Mouse (Mus musculus) lung, embryonic 15.5 days (tissue): ENCODE results near the gene Ryk. TPM values are rescaled to one million over a fixed set of nuclear protein-coding genes. Genes with fewer than 3 reads are reported as not detected.

ENCODE experiments used
- ATAC-seq: fragments of 200-750 bp; cut with Nextera tagmentation; 2 replicates; pipeline ENCODE4 v1.8.0; 2017; ENCODE audit warnings: moderate number of reproducible peaks, borderline replicate concordance; ENCODE audit not compliant: low FRiP score, low TSS enrichment; ENCODE audit errors: extremely low read depth
- H3K27ac ChIP-seq: fragments of 300-500 bp; sonication (generic); 2 replicates; pipeline ENCODE4 v1.5.1; 2015; ENCODE audit warnings: moderate library complexity, mild to moderate bottlenecking, inconsistent platforms
- H3K27me3 ChIP-seq: fragments of 300-500 bp; sonication (generic); 2 replicates; pipeline ENCODE4 v1.6.1; 2015; ENCODE audit warnings: inconsistent platforms
- H3K36me3 ChIP-seq: fragments of 300-500 bp; sonication (generic); 2 replicates; pipeline ENCODE4 v1.6.1; 2015; ENCODE audit warnings: inconsistent platforms
- H3K4me1 ChIP-seq: fragments of 300-500 bp; sonication (generic); 2 replicates; pipeline ENCODE4 v1.6.1; 2015; ENCODE audit warnings: inconsistent platforms
- H3K4me2 ChIP-seq: fragments of 300-500 bp; sonication (generic); 2 replicates; pipeline ENCODE4 v1.6.1; 2015; ENCODE audit warnings: inconsistent platforms, mild to moderate bottlenecking, moderate library complexity
- H3K4me3 ChIP-seq: fragments of 300-500 bp; sonication (generic); 2 replicates; pipeline ENCODE4 v1.5.1; 2015; ENCODE audit warnings: mild to moderate bottlenecking, inconsistent platforms
- H3K9ac ChIP-seq: fragments of 300-500 bp; sonication (generic); 2 replicates; pipeline ENCODE4 v1.6.1; 2015; ENCODE audit warnings: inconsistent platforms
- H3K9me3 ChIP-seq: fragments of 300-500 bp; sonication (generic); 2 replicates; pipeline ENCODE4 v1.6.1; 2016; ENCODE audit warnings: inconsistent platforms
- WGBS: fragments of 180-500 bp; shearing (Covaris S2); methylation state at CpG from one replicate; pipeline ENCODE4 v1.1.7; 2015; 5-methylcytosine and 5-hydroxymethylcytosine counted together
- polyA plus RNA-seq: library from polyadenylated mRNA; unstranded; fragments of >200 nt; fragmentation: Nextera tagmentation; extraction: Ambion mirVana; gene quantifications from 2 replicates; pipeline ENCODE4 v1.2.1, GENCODE M21; 2015

Gene Ryk
- polyA plus RNA-seq, 1 experiment from 2014 or later: 23.4 TPM

DNA sequence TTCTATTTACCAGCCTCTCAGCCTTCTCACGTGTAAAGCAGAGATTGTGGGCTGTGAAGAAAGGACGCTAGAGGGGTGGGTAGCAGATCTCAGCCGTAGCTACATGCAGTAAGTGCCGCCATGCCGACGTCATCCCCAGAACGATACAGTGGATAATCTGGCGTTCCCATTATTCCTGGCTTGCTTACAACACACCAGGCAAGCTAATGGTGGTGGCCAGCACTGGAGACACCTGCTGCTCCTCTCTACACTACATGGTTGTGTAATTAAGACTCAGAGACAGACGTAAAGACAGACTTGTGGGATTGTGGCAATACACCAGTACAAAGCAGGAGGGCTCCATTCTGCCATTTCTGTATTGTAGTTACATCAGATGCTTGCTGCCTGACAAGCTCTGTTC is 43.2 kb downstream of the Ryk start:
- Histone ChIP-seq H3K36me3 (peaks cover 47% of the 10 kb centered on the region), H3K4me3 (no peak overlapping the region), H3K4me2 (no peak overlapping the region), H3K4me1 (no peaks in the 10 kb centered on the region), H3K9me3 (no peaks in the 10 kb centered on the region), H3K9ac (no peak overlapping the region), H3K27ac (no peak overlapping the region), H3K27me3 (no peaks in the 10 kb centered on the region)
- 84% methylated on average over 9 of the region's 9 CpGs for WGBS
- no peak for ATAC-seq

DNA sequence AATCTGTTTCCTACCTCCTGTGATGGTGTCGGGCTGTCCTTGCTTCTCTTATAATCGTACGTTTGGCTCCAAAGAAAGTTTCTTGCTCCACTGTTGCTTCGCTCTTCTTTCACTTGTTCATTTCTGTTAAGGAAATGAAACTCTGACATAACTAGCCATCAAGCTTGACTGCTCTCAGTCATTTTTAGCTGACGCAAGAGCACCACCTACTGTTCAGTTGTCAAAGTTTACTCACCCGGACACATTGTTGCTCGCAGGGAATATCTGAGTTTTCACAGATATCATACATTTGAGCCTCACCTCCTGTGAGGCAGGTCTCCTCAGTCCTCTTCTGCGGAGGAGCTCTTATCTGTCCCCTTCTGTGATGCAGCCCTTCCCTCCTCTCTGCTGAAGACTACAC is 44.8 kb downstream of the Ryk start:
- peaks cover 46% of the 10 kb centered on the region for H3K36me3 ChIP-seq
- H3K27me3 ChIP-seq: no peaks in the 10 kb centered on the region
- H3K4me3 ChIP-seq: no peak overlapping the region
- H3K4me2 ChIP-seq: no peak overlapping the region
- H3K9ac ChIP-seq: no peak overlapping the region
- H3K4me1 ChIP-seq: no peaks in the 10 kb centered on the region
- H3K27ac ChIP-seq: no peak overlapping the region
- WGBS: 49% methylated on average over 8 of the region's 8 CpGs
- no peak for ATAC-seq
- no peaks in the 10 kb centered on the region for H3K9me3 ChIP-seq

DNA sequence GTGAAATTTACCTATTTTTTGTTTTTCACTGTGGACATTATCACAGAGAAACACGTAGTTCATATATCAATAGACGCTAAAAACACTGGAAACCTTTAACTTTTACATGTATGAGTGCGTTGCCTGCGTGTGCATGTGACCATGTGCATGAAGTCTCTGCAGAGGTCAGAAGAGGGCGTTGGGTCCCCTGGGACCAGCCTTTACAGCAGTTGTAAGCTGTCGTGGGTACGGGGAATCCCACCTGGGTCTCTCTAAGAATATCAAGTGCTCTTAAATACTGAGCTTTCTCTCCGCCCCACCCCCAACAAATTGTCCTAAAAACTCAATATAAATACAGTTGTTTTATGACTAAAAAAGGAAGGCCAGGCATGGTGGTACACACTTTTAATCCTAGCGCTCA is 50.0 kb downstream of the Ryk start:
- Histone ChIP-seq H3K9ac (no peak overlapping the region), H3K4me1 (0 out of 2 replicates have a peak, but pooled peaks cover 4% of the 10 kb centered on the region), H3K4me3 (no peak overlapping the region), H3K27me3 (no peaks in the 10 kb centered on the region), H3K4me2 (no peak overlapping the region), H3K27ac (no peak overlapping the region), H3K36me3 (peaks cover 28% of the 10 kb centered on the region; the same call in 1 of the 2 replicates), H3K9me3 (no peaks in the 10 kb centered on the region)
- 85% methylated on average over 9 of the region's 9 CpGs for WGBS
- ATAC-seq: no peak

DNA sequence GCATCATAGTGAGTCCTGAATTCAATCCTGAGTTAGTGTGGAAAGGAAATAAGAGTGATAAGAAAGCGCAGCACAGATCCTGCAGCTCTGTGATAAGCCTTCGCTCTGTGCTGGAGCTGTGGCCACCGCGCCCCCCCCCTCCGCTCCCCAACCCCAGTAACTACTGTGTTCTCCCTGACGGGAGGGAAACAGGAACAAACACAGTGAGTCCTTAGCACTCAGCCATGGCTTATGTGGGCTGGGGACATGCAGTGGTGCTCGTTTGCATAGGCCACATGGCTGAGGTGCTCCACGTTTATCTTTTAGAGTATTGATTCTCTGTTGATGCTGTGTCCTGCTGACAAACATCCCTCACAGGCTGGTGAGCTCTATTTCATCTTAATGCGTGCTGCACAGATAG is 55.4 kb downstream of the Ryk start:
- H3K9me3 ChIP-seq: no peaks in the 10 kb centered on the region
- no peak overlapping the region for H3K4me2 ChIP-seq
- peaks cover 18% of the 10 kb centered on the region for H3K4me1 ChIP-seq
- no peak overlapping the region for H3K27ac ChIP-seq
- H3K9ac ChIP-seq: no peak overlapping the region
- ATAC-seq: no peak
- 47% methylated on average over 9 of the region's 9 CpGs for WGBS
- H3K27me3 ChIP-seq: no peaks in the 10 kb centered on the region
- peaks cover 21% of the 10 kb centered on the region; the same call in 1 of the 2 replicates for H3K36me3 ChIP-seq
- no peak overlapping the region for H3K4me3 ChIP-seq

DNA sequence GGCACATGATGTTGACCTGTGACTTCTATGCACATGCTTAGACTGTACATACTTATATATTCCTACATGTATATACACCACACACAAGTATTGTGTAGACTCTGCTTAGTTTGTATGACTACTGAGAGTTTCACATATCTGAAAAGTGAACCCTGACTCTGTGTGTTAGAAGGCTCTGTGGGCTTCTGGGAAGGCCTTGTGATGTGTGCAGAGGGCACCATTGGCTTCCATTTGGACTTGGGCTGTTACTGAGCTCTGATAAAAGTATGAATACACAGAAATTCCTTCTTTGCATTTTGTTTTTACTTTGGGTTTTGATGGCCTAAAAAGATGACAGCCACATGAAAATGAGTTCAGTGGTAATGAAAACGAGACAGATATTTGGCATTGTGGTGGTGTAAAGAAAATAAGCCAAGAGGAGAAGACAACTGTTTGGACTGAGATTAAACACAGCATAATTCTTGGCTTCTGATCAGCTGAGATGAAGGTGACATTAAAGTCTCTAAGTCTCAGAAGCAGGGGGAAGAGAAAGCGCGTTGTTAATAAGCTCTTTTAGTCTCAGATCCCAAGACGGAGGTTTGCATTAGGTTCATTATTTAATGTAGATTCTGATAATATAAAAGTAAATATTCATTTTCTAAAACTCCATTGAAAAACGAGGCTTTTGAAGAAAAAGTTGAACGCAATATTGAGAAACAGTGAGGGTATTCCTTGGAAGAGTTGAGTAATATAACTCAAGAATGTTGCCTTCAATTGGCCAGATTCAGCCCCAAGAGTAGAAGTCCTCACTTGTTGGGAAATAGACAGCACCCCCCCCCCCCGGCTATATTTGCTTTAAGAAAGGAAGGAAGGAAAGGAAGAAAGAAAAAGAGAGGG is 58.0 kb downstream of the Ryk start:
- Histone ChIP-seq H3K4me3 (no peak overlapping the region), H3K27me3 (no peaks in the 10 kb centered on the region), H3K36me3 (peaks cover 11% of the 10 kb centered on the region), H3K4me2 (peak overlapping the region; percentile 25; the same call in 1 of the 2 replicates), H3K9ac (no peak overlapping the region), H3K27ac (peak overlapping the region; percentile 94), H3K9me3 (no peaks in the 10 kb centered on the region), H3K4me1 (peaks cover 14% of the 10 kb centered on the region)
- WGBS: 37% methylated on average over 7 of the region's 7 CpGs
- peak; percentile 79 for ATAC-seq

DNA sequence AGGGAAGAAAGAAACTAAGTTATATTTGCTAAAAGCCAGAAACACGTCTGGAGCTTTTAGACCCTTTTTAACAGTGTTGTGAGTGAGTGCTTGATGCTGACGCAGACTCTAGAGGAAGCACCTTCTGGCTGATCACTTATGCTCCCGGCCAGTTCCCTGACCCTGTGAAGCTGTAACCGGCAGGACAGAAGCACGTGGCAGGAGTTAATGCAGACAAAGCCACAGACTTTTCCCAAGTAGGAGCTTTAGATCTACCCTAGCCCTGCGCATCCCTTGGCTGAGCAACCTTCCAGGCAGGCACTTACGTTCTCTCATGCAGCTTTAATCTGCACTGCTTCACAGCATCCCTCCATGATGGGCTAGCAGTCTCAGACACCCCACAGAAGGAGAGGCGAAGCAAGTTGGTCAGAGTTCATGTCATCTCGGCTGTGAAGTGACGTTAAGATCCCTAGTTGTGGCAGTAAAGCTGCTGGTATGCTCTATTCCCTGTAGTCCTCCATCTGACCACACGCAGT is 58.7 kb downstream of the Ryk start:
- H3K27ac ChIP-seq: peak overlapping the region; percentile 94
- H3K4me1 ChIP-seq: peaks cover 14% of the 10 kb centered on the region
- H3K4me3 ChIP-seq: no peak overlapping the region
- H3K36me3 ChIP-seq: peaks cover 18% of the 10 kb centered on the region
- no peaks in the 10 kb centered on the region for H3K9me3 ChIP-seq
- no peaks in the 10 kb centered on the region for H3K27me3 ChIP-seq
- 52% methylated on average over 11 of the region's 11 CpGs for WGBS
- no peak overlapping the region for H3K9ac ChIP-seq
- peak overlapping the region; percentile 25 for H3K4me2 ChIP-seq
- peak; percentile 63; the same call in 1 of the 2 replicates for ATAC-seq

DNA sequence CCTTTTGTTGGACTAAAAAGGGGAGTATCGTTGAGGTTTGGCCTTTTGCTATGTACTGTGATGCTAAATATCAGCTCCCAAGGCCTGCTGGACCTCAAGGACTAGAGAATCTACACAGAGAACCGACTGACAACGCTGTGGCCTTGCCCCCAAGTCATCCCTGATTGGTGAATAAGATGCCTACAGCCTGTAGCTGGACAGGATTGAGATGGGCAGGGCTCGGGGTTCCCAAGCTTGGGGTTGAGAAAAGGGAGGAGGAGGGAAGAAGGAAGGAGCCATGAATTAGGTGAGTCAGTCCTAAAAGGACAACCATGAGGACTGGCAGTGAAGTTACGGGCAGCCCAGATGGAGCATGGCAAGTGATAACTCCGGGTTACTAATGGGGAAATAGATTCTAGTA is 65.2 kb downstream of the Ryk start:
- Histone ChIP-seq H3K4me2 (no peak overlapping the region), H3K36me3 (peaks cover 47% of the 10 kb centered on the region), H3K4me1 (no peaks in the 10 kb centered on the region), H3K4me3 (no peak overlapping the region), H3K9ac (no peak overlapping the region), H3K27ac (no peak overlapping the region), H3K27me3 (no peaks in the 10 kb centered on the region), H3K9me3 (no peaks in the 10 kb centered on the region)
- ATAC-seq: no peak
- 92% methylated on average over 6 of the region's 6 CpGs for WGBS

DNA sequence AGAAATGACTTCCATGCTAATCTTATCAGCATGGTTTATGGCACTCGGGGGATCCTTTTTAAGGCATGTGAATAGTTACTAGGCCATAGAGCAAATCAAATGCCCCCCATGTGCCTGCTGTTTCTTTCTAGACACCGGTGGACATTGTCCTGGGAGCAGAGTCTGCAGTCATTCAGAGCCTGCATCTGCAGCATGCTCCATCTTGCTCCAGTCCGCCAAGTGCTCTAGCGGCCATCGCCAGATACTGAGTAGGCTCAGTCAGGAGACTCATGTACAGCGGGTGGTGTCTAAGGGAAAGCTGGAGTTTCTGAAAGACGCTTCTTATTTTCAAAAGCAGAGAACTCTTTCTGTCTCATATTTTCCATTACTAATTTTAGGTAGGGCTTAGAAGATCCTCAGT is 67.6 kb downstream of the Ryk start:
- no peak overlapping the region for H3K9ac ChIP-seq
- no peak overlapping the region for H3K4me3 ChIP-seq
- H3K36me3 ChIP-seq: peaks cover 63% of the 10 kb centered on the region
- H3K4me1 ChIP-seq: no peaks in the 10 kb centered on the region
- H3K9me3 ChIP-seq: no peaks in the 10 kb centered on the region
- H3K4me2 ChIP-seq: no peak overlapping the region
- H3K27ac ChIP-seq: no peak overlapping the region
- 89% methylated on average over 7 of the region's 7 CpGs for WGBS
- no peaks in the 10 kb centered on the region for H3K27me3 ChIP-seq
- ATAC-seq: no peak

DNA sequence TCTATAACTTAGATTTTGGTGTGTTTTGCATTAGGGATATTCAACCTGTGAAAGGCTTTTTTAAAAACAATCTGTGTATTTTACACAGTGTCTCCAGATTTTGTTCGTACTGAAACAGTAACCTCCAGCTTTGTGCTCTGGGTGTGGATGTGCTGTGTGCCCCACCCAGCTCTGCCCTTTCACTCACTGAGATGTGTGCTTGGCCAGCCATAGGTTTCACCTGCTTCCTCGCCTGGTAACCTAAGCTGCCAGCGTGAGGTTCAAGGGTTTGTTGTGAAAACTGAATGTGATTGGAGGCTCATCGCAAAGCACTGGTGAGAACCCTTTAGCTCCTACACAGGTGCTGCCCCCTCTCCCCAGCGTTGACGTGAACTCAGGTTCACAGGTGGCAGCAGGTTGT is 70.2 kb downstream of the Ryk start:
- no peaks in the 10 kb centered on the region for H3K27me3 ChIP-seq
- no peak overlapping the region for H3K27ac ChIP-seq
- H3K36me3 ChIP-seq: peaks cover 60% of the 10 kb centered on the region
- no peak overlapping the region for H3K4me2 ChIP-seq
- H3K4me1 ChIP-seq: no peaks in the 10 kb centered on the region
- no peak overlapping the region for H3K4me3 ChIP-seq
- 78% methylated on average over 6 of the region's 6 CpGs for WGBS
- H3K9me3 ChIP-seq: no peaks in the 10 kb centered on the region
- no peak for ATAC-seq
- H3K9ac ChIP-seq: no peak overlapping the region

DNA sequence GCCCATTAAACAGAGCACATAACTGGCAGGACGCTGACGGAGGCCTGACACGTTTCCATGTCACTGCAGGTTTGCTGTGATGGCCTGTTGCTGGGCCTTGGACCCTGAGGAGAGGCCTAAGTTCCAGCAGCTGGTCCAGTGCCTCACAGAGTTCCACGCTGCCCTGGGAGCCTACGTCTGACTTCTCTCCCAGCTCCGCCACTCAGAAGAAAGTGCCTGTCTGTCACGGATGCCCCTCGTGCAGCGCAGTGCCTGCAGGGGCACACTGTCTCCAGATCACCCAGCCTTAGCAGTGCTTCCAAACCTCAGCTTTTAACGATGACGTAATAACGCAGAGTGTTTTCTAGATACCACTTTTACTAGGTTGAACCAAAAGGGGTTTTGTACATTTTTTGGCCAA is 72.1 kb downstream of the Ryk start:
- Histone ChIP-seq H3K4me3 (no peak overlapping the region), H3K9ac (no peak overlapping the region), H3K36me3 (peaks cover 67% of the 10 kb centered on the region), H3K9me3 (no peaks in the 10 kb centered on the region), H3K27ac (no peak overlapping the region), H3K4me1 (no peaks in the 10 kb centered on the region), H3K27me3 (no peaks in the 10 kb centered on the region), H3K4me2 (no peak overlapping the region)
- no peak for ATAC-seq
- 84% methylated on average over 12 of the region's 12 CpGs for whole genome bisulfite sequencing

DNA sequence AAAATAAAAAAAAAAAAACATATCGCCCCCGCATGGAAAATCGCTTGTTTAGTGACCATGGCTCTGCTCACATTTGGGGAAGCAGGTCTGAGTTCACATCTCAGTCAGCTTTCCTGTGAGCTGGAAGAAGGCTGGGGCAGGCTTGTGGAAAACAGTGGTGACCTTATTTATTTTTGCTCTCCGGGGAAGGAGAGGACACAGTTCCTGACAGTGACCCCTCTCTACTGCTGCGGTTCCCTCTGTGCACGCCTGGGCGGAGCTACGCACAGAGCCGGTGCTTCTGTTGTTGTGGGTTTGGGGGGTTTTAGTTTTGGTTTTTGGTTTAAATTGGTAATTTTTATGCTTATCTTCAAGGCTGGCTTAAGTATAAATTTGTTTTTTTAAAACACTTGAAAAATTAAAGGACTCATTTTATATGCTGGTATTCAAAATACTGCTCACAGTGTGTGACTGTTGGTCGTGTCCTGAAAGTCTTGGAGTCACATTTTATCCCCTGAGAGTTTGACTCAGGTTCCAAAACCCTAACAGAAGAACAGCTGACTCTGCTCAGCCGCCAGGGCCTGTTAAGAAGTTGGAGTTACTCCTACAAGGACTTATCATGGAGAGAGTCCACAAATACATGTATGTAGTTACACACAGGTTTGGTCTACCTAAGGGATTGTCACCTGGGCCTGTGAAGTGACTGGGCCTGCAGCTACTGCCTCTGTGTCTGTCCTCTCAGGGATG is 73.0 kb downstream of the Ryk start:
- ATAC-seq: no peak
- H3K27me3 ChIP-seq: no peaks in the 10 kb centered on the region
- peaks cover 67% of the 10 kb centered on the region for H3K36me3 ChIP-seq
- no peak overlapping the region for H3K9ac ChIP-seq
- no peak overlapping the region for H3K4me3 ChIP-seq
- no peak overlapping the region for H3K4me2 ChIP-seq
- H3K4me1 ChIP-seq: no peaks in the 10 kb centered on the region
- no peaks in the 10 kb centered on the region for H3K9me3 ChIP-seq
- no peak overlapping the region for H3K27ac ChIP-seq
- WGBS: 82% methylated on average over 11 of the region's 11 CpGs

DNA sequence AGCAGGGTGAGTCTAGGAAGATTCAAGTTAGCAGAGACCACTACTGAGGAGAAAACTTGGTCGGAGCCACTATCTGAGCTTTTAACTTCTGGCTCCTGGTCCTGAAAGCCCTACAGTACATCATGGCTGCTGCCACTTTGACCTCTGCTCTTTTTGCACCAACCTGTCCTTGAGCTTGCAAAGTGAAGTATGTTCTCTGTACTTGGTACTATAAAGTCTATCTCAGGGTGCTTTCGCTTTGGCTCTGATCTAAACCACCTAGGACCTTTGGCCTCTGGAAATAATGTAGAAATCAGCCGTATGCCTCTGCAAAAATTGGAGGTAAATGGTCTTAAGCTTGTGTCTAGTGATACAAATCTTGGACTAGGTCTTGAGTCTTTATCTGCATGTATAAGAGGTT is 76.8 kb downstream of the Ryk start:
- H3K27ac ChIP-seq: no peak overlapping the region
- no peaks in the 10 kb centered on the region for H3K27me3 ChIP-seq
- no peak for ATAC-seq
- H3K36me3 ChIP-seq: peaks cover 43% of the 10 kb centered on the region
- no peak overlapping the region for H3K4me2 ChIP-seq
- no peaks in the 10 kb centered on the region for H3K9me3 ChIP-seq
- peaks cover 14% of the 10 kb centered on the region for H3K4me1 ChIP-seq
- no peak overlapping the region for H3K4me3 ChIP-seq
- 94% methylated on average over 3 of the region's 3 CpGs for WGBS
- no peak overlapping the region for H3K9ac ChIP-seq
